Mouse (Mus musculus): ENCODE results near the gene Fastkd5.
"Not testable (repeated sequence)": the region's sequence is repeated elsewhere in the genome, so short reads cannot be mapped to it uniquely, and the experiment has no call there.

Fastkd5 gene

GRCm38 (mm10) chr2:130632887-130633675 is 3.3 kb upstream of the Fastkd5 start:
- no peak for DNase-seq

DNA sequence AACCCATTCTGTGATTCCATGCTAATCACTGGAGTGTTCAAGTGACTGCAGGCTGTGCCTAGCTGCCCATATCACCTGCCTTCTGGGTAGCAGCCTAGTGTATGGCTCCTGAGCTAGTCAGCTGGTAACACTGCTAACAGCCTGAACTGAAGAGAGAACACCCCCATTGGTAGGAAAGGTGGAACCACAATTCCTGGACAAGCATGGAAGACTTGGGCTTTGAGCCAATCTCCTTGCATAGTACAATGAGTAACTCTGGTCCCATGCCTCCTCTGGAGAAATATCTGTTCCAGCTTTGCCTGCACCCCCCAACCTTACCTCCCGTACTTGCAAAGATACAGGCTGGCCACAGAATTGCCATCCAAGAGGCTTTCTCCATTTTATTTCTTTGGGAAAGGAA is 2.6 kb upstream of the Fastkd5 start:
- no peak for DNase-seq

GRCm38 (mm10) chr2:130629080-130629838 is 568 bp downstream of the Fastkd5 start:
- no peak for DNase-seq

DNA sequence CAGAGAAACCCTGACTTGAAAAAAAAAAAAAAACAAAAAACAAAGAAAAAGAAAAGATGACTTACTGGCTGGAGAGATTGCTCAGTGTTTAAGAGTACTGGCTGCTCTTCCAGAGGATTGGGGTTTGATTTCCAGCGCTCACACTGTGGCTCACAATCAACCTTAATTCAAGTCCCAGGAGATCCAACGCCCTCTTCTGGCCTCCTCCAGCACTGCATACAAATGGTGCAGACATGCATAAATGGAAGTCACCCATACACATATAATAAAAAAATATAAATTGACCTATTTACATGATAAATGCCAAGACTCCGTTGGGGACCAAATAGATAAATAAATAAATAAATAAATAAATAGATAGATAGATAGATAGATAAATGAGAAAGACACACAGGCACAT is 1.4 kb downstream of the Fastkd5 start:
- peak in 1 of 2 experiments; percentile 19 for DNase-seq

- DNase-seq: no peak
Observed at GRCm38 (mm10) chr2:130618972-130619371, 10.9 kb downstream of the Fastkd5 start.

- DNase-seq: peak; percentile 17 to 27
Observed at GRCm38 (mm10) chr2:130613091-130613490, 16.7 kb downstream of the Fastkd5 start.

- DNase-seq: no peak
Observed at GRCm38 (mm10) chr2:130602195-130602594, 27.6 kb downstream of the Fastkd5 start.

- no peak for DNase-seq
Observed at GRCm38 (mm10) chr2:130598399-130598798, 31.4 kb downstream of the Fastkd5 start.

DNA sequence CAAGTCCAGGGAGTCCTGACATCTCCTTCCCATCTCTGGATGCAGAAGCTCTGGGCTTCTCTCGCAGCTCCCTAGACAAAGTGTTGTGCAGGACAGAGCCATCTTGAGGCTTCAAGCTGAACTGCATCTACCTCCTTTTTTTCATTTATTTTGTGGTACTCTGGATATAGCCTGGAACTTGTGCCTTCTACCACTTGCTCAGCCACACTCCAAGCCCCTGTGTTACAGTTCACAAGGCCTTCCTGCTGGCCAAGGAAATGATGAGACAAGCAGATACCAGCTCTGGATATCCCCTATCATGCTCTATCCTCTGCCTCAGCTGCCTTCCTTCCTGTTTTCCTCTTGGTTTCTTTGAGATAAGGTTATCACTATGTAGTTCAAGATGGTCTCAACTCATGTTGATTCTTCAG is 32.2 kb downstream of the Fastkd5 start:
- no peak for DNase-seq

- no peak for DNase-seq
Observed at GRCm38 (mm10) chr2:130595596-130595995, 34.2 kb downstream of the Fastkd5 start.

GRCm38 (mm10) chr2:130591016-130591415 is 38.8 kb downstream of the Fastkd5 start:
- DNase-seq: no peak

GRCm38 (mm10) chr2:130589761-130590160 is 40.1 kb downstream of the Fastkd5 start:
- no peak for DNase-seq

- no peak for DNase-seq
Observed at GRCm38 (mm10) chr2:130589157-130589556, 40.7 kb downstream of the Fastkd5 start.

DNA sequence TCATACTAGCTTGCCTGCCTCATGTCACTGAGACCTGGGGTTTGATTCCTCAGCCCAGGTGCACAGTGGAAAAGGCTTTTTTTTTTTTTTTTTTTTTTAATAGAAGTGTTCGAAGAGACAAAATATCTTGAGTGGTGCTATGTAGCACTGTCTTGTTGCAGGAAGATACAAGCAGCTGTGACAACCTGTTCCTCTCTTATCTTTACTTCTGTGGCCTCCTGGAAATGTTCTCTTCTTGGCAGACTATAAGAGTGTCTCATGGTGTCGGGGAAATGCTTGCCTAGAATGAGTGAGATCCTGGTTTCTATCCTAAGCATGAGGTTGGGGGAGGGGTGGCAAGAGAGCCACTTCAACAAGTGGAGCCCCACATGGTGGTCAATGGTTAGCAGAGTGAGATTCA is 41.5 kb downstream of the Fastkd5 start:
- no peak for DNase-seq

DNA sequence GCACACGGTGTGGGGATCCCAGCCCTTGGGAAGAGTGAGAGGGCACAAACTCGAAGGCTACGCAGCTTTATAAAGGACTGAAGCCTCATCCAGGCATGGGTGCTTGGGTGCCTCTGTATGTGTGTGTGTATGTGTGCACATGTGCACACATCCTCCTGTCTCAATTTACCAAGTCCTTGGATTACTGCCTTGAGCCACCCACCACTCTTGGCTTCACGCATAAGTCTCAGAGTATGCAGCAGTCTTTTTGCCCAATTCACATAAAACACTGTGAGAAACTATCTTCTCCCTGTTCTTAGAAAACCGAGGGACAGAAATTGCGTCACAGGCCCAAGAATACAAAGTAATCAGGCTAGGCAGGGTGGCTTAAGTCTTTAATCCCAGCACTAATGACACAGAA is 43.8 kb downstream of the Fastkd5 start:
- no peak for DNase-seq

- no peak for DNase-seq
Observed at GRCm38 (mm10) chr2:130583902-130584560, 45.8 kb downstream of the Fastkd5 start.

- no peak for DNase-seq
Observed at GRCm38 (mm10) chr2:130582552-130582951, 47.3 kb downstream of the Fastkd5 start, which contains the start of gene Avp. Avp (minus strand) TSS chr2:130582554.

- DNase-seq: no peak
Observed at GRCm38 (mm10) chr2:130581201-130581600, 48.6 kb downstream of the Fastkd5 start.

- no peak for DNase-seq
Observed at GRCm38 (mm10) chr2:130579791-130580190, 50.0 kb downstream of the Fastkd5 start.

DNA sequence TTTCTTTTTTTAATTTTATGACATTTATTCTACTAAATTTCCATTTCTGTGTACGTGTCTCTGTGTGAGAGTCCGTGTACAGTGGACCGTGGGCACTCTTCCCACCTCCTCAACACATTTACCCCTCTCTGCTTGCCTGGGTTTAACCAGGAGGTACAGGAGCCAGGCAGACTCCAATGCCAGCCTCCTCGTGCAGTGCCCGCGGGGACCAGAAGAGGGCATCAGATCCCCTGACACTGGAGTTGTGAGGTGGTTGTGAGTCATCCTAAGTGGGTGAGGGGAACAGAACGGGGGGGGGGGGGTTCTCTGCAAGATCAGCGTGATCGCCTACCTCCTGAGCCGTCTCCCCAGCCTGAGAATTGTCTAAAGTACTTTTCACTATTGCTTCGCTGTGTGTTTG is 51.7 kb downstream of the Fastkd5 start:
- peak; percentile 70 to 74 for DNase-seq

DNA sequence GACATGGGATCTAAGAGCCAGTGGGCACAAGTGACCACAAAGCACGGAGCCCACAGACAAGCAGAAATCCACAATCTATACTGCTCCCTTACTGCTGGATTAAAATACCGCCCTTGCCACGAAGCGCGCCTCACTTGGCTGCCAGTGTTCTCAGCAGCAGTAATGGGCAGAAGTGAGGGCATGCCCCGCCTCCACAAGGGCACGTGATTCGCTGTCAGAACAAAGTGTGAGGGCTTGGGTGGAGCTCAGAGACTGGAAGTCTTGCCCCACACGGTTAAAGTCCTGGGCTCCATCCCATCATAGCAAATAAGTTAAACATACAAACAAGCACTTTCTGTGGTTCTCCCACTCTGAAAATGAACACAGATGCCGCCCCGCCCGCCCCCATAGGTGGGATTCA is 52.2 kb downstream of the Fastkd5 start:
- peak; percentile 56 to 62 for DNase-seq

GRCm38 (mm10) chr2:130577021-130577420 is 52.8 kb downstream of the Fastkd5 start:
- DNase-seq: no peak

DNA sequence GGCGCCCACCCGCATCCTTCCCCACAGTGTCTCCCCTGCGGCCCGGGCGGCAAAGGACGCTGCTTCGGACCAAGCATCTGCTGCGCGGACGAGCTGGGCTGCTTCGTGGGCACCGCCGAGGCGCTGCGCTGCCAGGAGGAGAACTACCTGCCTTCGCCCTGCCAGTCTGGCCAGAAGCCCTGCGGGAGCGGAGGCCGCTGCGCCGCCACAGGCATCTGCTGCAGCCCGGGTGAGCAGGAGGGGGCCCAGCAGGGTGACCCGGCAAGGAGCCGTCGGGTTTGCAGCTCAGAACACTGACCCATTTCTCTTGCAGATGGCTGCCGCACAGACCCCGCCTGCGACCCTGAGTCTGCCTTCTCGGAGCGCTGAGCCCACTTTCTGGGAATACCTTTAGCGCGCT is 53.3 kb downstream of the Fastkd5 start:
- DNase-seq: not testable (repeated sequence)

GRCm38 (mm10) chr2:130575873-130576272 is 54.0 kb downstream of the Fastkd5 start, which contains the start of gene Oxt:
Oxt (plus strand) TSS chr2:130576173.
- DNase-seq: no peak
